Mouse (Mus musculus): Measurements from ENCODE around the gene Snx29.
"Not testable (repeated sequence)": the region's sequence is repeated elsewhere in the genome, so short reads cannot be mapped to it uniquely, and the experiment has no call there.

Gene Snx29

GRCm38 (mm10) chr16:11322409-11323323 lies at the start of gene Snx29:
TSS of gene Snx29 (plus strand) at chr16:11322908.
- peak; percentile 98 for DNase-seq (ENCODE audit: low spot score)

GRCm38 (mm10) chr16:11276888-11277287 lies 45.8 kb upstream of the Snx29 start:
- DNase-seq (ENCODE audit: low spot score): no peak

GRCm38 (mm10) chr16:11278778-11279177 lies 43.9 kb upstream of the Snx29 start:
- no peak for DNase-seq (ENCODE audit: low spot score)

- no peak for DNase-seq (ENCODE audit: low spot score)
Observed at GRCm38 (mm10) chr16:11282655-11283232, 40.0 kb upstream of the Snx29 start.

GRCm38 (mm10) chr16:11284881-11285280 lies 37.8 kb upstream of the Snx29 start:
- no peak for DNase-seq (ENCODE audit: low spot score)

- DNase-seq (ENCODE audit: low spot score): no peak
Observed at GRCm38 (mm10) chr16:11285949-11286348, 36.8 kb upstream of the Snx29 start.

GRCm38 (mm10) chr16:11288873-11289272 lies 33.8 kb upstream of the Snx29 start:
- DNase-seq (ENCODE audit: low spot score): not testable (repeated sequence)

- DNase-seq (ENCODE audit: low spot score): not testable (repeated sequence)
Observed at GRCm38 (mm10) chr16:11295583-11295982, 27.1 kb upstream of the Snx29 start.

GRCm38 (mm10) chr16:11297700-11298099 lies 25.0 kb upstream of the Snx29 start:
- DNase-seq (ENCODE audit: low spot score): peak; percentile 9

- no peak for DNase-seq (ENCODE audit: low spot score)
Observed at GRCm38 (mm10) chr16:11303741-11304140, 19.0 kb upstream of the Snx29 start.

- DNase-seq (ENCODE audit: low spot score): no peak
Observed at GRCm38 (mm10) chr16:11305531-11305930, 17.2 kb upstream of the Snx29 start.

- no peak for DNase-seq (ENCODE audit: low spot score)
Observed at GRCm38 (mm10) chr16:11313512-11313911, 9.2 kb upstream of the Snx29 start, which contains the start of gene Tnfrsf17. TSS of gene Tnfrsf17 (plus strand) at chr16:11313812.

- DNase-seq (ENCODE audit: low spot score): no peak
Observed at GRCm38 (mm10) chr16:11315786-11316320, 6.9 kb upstream of the Snx29 start.

- DNase-seq (ENCODE audit: low spot score): no peak
Observed at GRCm38 (mm10) chr16:11316748-11317147, 6.0 kb upstream of the Snx29 start.

- no peak for DNase-seq (ENCODE audit: low spot score)
Observed at GRCm38 (mm10) chr16:11317324-11317723, 5.4 kb upstream of the Snx29 start.

- no peak for DNase-seq (ENCODE audit: low spot score)
Observed at GRCm38 (mm10) chr16:11323324-11324051, 780 bp downstream of the Snx29 start.

- no peak for DNase-seq (ENCODE audit: low spot score)
Observed at GRCm38 (mm10) chr16:11330081-11330800, 7.5 kb downstream of the Snx29 start.

GRCm38 (mm10) chr16:11331030-11331429 lies 8.3 kb downstream of the Snx29 start:
- no peak for DNase-seq (ENCODE audit: low spot score)

GRCm38 (mm10) chr16:11343292-11343815 lies 20.6 kb downstream of the Snx29 start:
- no peak for DNase-seq (ENCODE audit: low spot score)

GRCm38 (mm10) chr16:11351903-11352302 lies 29.2 kb downstream of the Snx29 start:
- DNase-seq (ENCODE audit: low spot score): no peak

GRCm38 (mm10) chr16:11359173-11359572 lies 36.5 kb downstream of the Snx29 start:
- no peak for DNase-seq (ENCODE audit: low spot score)

All from ovary, postnatal 14 days (tissue).